Mouse (Mus musculus) bone marrow macrophage, adult 2 months (primary cell): Measurements from ENCODE around the gene Slc22a8. TPM values are rescaled to one million over a fixed set of nuclear protein-coding genes. Genes with fewer than 3 reads are reported as not detected.

Source experiments
- H3K27ac ChIP-seq: 2 replicates; pipeline ENCODE4 v1.5.1; 2012; ENCODE audit warnings: low read depth, low read length; ENCODE audit not compliant: insufficient read depth
- H3K4me1 ChIP-seq: 2 replicates; pipeline ENCODE4 v1.6.1; 2012; ENCODE audit warnings: low read length; ENCODE audit not compliant: control insufficient read depth, insufficient read depth
- H3K4me3 ChIP-seq: 2 replicates; pipeline ENCODE4 v1.5.1; 2012; ENCODE audit warnings: mild to moderate bottlenecking, low read length, moderate library complexity; ENCODE audit not compliant: insufficient read depth
- CTCF ChIP-seq: IDR thresholded peaks from 2 replicates; pipeline ENCODE4 v1.5.1; 2012; ENCODE audit warnings: low read depth, mild to moderate bottlenecking, low read length, moderate library complexity
- POLR2A ChIP-seq: IDR thresholded peaks from 2 replicates; pipeline ENCODE4 v1.6.1; 2012; ENCODE audit warnings: mild to moderate bottlenecking, low read depth, low read length, borderline replicate concordance
- polyA plus RNA-seq: library from polyadenylated mRNA; stranded (reverse); fragments of >200 nt; gene quantifications from 2 replicates; pipeline ENCODE4 v1.2.4, GENCODE M21; 2012; ENCODE audit not compliant: missing spikeins, insufficient read depth, insufficient read length

Slc22a8 gene
- polyA plus RNA-seq, 1 experiment = not detected

DNA sequence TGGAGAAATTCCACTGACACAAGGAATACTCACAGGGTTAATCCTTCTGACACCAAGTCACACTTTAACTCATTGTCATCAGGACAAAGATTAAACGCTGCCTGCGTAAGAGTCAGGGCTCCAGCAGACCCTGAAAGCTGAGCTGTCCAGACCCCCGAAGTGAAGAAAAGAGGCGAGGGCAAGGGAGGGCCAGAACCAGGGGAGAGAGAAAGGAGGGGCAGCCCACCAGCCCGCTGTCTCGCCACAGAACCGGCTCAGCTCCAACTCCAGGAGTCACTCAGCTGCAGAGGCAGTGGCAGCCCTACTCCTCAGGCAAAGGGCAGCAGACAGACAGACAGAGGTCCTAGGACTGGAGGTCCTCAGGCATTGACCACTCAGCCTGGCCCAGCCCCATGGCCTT is 26.9 kb downstream of the Slc22a8 start, which contains the start of gene Slc22a6:
Gene Slc22a6 (plus strand): TSS at position 136 of the 400 bp plus-strand sequence.
- Histone ChIP-seq H3K27ac (no peak within 1 kb of the TSS), H3K4me3 (no peak within 1 kb of the TSS), H3K4me1 (no peaks in the 10 kb centered on the region)
- TF ChIP-seq CTCF (no peak), POLR2A (no peak)

DNA sequence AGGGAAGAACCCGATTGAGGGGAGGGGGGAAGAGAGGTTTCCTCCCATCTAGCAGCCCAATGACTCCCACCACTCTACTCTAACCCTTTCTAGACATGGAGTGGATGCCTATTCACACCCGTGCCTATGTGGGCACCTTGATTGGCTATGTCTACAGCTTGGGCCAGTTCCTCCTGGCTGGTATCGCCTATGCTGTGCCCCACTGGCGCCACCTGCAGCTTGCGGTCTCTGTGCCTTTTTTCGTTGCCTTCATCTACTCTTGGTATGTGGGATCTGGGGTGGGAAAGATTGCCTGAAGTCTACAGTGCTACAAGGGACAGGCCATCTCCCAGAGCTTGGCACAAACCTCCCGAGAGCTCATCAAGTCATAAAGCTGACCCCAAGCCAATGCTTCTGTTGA is 30.0 kb downstream of the Slc22a8 start:
- Histone ChIP-seq H3K4me1 (no peaks in the 10 kb centered on the region), H3K27ac (no peak overlapping the region), H3K4me3 (no peak overlapping the region)
- no peak for TF ChIP-seq POLR2A
- TF ChIP-seq CTCF = no peak

DNA sequence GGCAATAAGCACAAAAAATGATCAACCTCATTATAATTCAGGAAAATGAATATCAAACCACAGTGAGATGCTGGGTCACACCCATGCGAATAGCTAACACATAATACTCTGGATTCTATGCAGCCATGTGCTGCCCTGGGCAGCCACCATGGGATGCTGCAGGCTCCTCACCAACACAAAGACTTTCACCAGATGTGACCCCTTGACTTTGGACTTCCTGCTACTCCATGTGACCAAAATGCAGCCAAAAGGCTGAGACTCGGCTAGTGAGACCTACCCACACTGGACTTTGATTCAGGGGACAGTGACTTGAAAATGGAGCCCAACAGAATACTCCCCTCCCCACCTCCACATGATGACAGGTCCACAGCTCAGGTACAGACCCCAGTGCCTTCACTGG is 39.2 kb downstream of the Slc22a8 start:
- no peak for TF ChIP-seq POLR2A
- TF ChIP-seq CTCF = no peak
- H3K27ac ChIP-seq = no peak overlapping the region
- H3K4me3 ChIP-seq = no peak overlapping the region
- H3K4me1 ChIP-seq = no peaks in the 10 kb centered on the region

DNA sequence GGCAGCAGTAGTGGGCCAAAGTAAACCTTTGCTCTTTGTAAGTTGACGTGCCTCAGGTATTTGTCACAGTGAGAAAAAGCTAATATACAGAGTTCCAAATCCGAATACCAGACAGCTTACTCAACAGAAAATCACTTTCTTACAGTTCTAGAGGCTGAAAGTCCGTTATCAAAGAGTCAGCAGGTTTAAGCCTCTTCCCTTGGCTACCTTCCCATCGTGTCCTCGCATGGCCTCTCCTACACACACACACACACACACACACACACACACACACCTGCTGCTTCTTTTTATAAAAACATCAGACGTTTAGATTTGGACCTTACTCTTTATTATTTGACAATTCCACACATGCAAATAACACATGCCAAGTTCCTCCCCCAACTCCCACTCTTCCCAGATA is 39.8 kb downstream of the Slc22a8 start:
- TF ChIP-seq POLR2A (no peak), CTCF (no peak)
- H3K27ac ChIP-seq = no peak overlapping the region
- H3K4me1 ChIP-seq = no peaks in the 10 kb centered on the region
- H3K4me3 ChIP-seq = no peak overlapping the region

DNA sequence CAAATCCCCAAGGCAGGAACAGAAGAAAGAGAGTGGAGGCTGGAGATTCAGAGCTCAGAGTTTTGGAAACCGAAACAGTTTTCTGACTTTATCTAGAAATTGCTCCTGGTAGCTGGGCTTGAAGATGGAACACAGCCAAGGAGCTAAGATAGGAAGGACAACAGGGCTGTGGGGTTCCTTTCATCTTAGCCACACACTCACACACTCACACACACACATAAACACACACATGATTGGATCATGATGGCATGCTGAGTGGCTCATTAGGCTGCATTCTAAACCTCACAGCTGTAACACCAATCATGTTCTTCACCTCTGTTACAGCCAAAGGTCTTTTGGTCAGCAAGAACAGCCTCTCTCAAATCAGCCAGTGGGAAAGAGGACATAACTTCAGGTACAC is 41.0 kb downstream of the Slc22a8 start:
- TF ChIP-seq POLR2A = no peak
- no peak for TF ChIP-seq CTCF
- Histone ChIP-seq H3K27ac (no peak overlapping the region), H3K4me1 (no peaks in the 10 kb centered on the region)

DNA sequence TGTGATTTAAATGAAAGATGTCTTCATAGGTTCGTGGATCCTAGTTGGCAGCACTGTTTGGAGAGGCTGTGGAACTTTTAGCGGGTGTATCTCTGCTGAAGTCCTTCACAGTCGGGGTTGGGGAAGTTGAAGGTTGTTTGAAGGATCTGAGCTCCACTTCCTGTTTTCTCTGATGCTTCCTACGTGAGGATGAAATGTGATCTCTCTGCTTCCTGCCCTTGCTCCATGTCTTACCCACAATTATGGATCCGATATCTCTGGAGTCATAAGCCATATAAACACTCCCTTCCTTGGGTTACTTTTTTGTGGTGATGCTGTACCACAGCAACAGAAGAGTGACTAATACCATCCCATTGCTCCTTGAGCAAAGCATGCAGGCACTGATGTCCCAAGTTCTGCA is 51.0 kb downstream of the Slc22a8 start:
- 0 out of 2 replicates have a peak, but pooled peaks cover 4% of the 10 kb centered on the region for H3K4me1 ChIP-seq
- H3K27ac ChIP-seq = no peak overlapping the region
- TF ChIP-seq POLR2A = no peak
- TF ChIP-seq CTCF = no peak
- no peak overlapping the region for H3K4me3 ChIP-seq

More for the DNA sequence above, 41.0 kb downstream of the Slc22a8 start:
- H3K4me3 ChIP-seq = no peak overlapping the region

DNA sequence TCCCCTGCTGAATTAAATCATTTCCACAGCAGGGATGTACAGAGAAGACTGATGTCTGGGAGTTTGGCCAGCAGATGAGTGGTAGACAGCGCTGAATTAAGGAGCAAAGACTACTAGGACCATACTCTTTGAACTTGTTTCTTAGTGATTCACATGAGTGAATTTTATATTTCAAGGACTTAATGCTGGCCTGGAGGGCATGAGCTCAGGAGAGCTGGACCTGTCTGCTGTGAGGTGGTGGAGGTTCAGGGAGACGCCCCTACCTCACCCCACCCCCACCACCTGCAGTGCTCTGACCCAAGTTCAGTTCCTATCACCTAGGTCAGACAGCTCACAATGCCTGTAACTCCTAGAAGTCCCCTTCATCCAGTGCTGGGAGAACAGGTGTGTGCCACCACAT is 55.3 kb downstream of the Slc22a8 start:
- TF ChIP-seq CTCF (no peak), POLR2A (no peak)
- no peak overlapping the region for H3K4me3 ChIP-seq
- H3K4me1 ChIP-seq = 0 out of 2 replicates have a peak, but pooled peaks cover 4% of the 10 kb centered on the region
- no peak overlapping the region for H3K27ac ChIP-seq

DNA sequence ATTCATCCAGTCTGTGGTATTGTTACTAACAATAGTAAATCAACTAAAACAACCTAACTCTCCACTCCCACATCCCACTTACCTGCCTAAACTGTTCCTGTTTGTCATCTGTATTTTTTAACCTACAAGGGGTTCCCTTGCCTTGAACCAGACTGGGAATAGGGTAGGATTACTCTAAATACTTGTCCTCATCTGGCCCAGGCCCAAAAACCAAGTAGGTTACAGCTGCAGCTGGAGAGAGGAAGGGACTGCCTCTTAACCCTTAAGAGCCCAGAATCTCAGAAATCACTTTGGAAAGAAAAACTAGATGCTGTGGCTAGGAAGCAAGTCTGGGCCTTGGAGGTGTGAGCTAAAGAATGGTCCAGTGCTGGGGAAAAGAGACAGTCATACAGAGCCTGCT is 64.8 kb downstream of the Slc22a8 start:
- TF ChIP-seq POLR2A = no peak
- TF ChIP-seq CTCF = no peak
- Histone ChIP-seq H3K4me1 (no peaks in the 10 kb centered on the region), H3K27ac (no peak overlapping the region), H3K4me3 (no peak overlapping the region)

DNA sequence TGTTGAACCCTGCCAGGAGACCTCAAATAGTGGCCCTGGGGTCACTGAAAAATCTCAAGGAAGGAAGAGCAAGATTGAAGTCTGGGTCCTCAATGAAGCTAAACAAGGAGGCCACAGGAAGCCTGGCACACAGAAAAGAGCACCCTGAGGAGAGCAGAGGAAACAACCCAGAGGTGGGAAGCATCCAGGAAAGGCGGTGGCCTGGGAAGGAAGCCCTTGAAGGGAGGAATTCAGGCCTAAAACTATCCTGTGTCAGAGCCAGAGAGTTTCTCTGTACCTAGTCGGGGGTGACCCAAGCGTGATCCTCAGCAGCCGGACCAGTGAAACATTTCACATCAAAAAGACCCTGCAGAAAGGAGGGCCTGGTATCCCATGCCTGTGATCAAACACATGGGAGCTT is 65.3 kb downstream of the Slc22a8 start:
- Histone ChIP-seq H3K27ac (no peak overlapping the region), H3K4me1 (no peaks in the 10 kb centered on the region), H3K4me3 (no peak overlapping the region)
- no peak for TF ChIP-seq CTCF
- TF ChIP-seq POLR2A = no peak

Other genes starting within 250 kb of the Slc22a8 start
- not detected in 2 replicates for gene Slc22a30, start 186.1 kb upstream of the Slc22a8 start, polyA plus RNA-seq
- gene Slc22a6, start 26.8 kb downstream of the Slc22a8 start, polyA plus RNA-seq = not detected in 2 replicates
- gene Chrm1, start 72.5 kb downstream of the Slc22a8 start, polyA plus RNA-seq = not detected in 2 replicates
- 160 and 172 TPM in 2 replicates for gene Slc3a2, start 132.1 kb downstream of the Slc22a8 start, polyA plus RNA-seq
- 22.2 and 25.8 TPM in 2 replicates for gene Wdr74, start 144.6 kb downstream of the Slc22a8 start, polyA plus RNA-seq
- gene 1700092M07Rik, start 149.5 kb downstream of the Slc22a8 start, polyA plus RNA-seq = not detected in 2 replicates
- gene Stx5a, start 150.2 kb downstream of the Slc22a8 start, polyA plus RNA-seq = 84.2 and 100 TPM in 2 replicates
- 142 and 162 TPM in 2 replicates for gene Nxf1, start 165.8 kb downstream of the Slc22a8 start, polyA plus RNA-seq
- 28.3 and 34.4 TPM in 2 replicates for gene Tmem223, start 179.7 kb downstream of the Slc22a8 start, polyA plus RNA-seq
- gene Tmem179b, start 183.2 kb downstream of the Slc22a8 start, polyA plus RNA-seq = 147 and 148 TPM in 2 replicates
- 14.8 and 18.1 TPM in 2 replicates for gene Taf6l, start 195.2 kb downstream of the Slc22a8 start, polyA plus RNA-seq
- gene Polr2g, start 207.3 kb downstream of the Slc22a8 start, polyA plus RNA-seq = 62.4 and 62.5 TPM in 2 replicates
- gene Zbtb3, start 211.3 kb downstream of the Slc22a8 start, polyA plus RNA-seq = 2.0 and 2.4 TPM in 2 replicates
- gene Ttc9c, start 228.1 kb downstream of the Slc22a8 start, polyA plus RNA-seq = 37.6 and 38.7 TPM in 2 replicates
- 94.2 and 102 TPM in 2 replicates for gene Hnrnpul2, start 228.8 kb downstream of the Slc22a8 start, polyA plus RNA-seq
- gene AC129217.1, start 238.5 kb downstream of the Slc22a8 start, polyA plus RNA-seq = 45.4 and 59.2 TPM in 2 replicates
- gene Bscl2, start 246.2 kb downstream of the Slc22a8 start, polyA plus RNA-seq = 77.4 and 81.8 TPM in 2 replicates
- gene Gng3, start 247.9 kb downstream of the Slc22a8 start, polyA plus RNA-seq = not detected in 2 replicates